In the genomic region with DNA sequence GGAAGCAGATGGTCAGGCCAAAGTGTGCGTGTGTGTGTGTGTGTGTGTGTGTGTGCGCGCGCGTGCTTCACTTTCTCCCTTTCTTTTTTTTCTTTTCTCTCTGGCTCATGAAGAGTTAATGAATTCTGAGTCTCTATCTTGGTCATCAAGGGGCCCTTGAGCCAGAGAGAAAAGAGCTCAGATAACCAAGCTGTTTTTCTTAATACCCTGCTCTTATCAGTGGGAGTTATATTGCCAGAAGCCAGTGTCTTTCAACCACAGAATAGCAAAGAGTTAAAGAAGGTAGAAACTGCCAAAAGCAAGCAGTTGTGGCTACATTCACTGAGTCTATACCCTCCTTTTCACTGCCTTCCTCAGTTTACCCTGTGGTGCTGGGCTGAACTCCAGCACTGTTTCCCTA, we compare ENCODE assay signal across 13 mouse cellular contexts.
"Had no signal": no experiment of that assay in that cellular context is flagged by ENCODE, and none has a peak within 500 bp of the region (broad histone marks: within the 10 kb centered on the region; RNA-seq: fewer than 3 reads in every experiment).

No protein-coding gene starts in this region.

- H3K4me2 ChIP-seq: limb, embryonic 15.5 days; lung, embryonic 14.5 days; midbrain, embryonic 12.5 days; neural tube, embryonic 15.5 days had no signal

- H3K9me3 ChIP-seq: limb, embryonic 15.5 days; megakaryocyte, embryonic 14.5 days; midbrain, embryonic 12.5 days; neural tube, embryonic 15.5 days had no signal

- H3K36me3 ChIP-seq: limb, embryonic 15.5 days; midbrain, embryonic 12.5 days; neural tube, embryonic 15.5 days had no signal

- DNase-seq: kidney, adult 18-20 months; kidney, postnatal 10 days; lung, embryonic 14.5 days; lung, postnatal 10 days; lung, postnatal 4 days; right cerebral cortex, adult 18-20 months; right cerebral cortex, postnatal 25 days; thymus, postnatal 4 days had no signal

- H3K9ac ChIP-seq: limb, embryonic 15.5 days; lung, embryonic 14.5 days; midbrain, embryonic 12.5 days; neural tube, embryonic 15.5 days had no signal

- H3K4me1 ChIP-seq: limb, embryonic 15.5 days; megakaryocyte, embryonic 14.5 days; neural tube, embryonic 15.5 days had no signal

- H3K27me3 ChIP-seq: limb, embryonic 15.5 days; megakaryocyte, embryonic 14.5 days; midbrain, embryonic 12.5 days; neural tube, embryonic 15.5 days had no signal

- H3K27ac ChIP-seq: left cerebral cortex, adult 2 months; limb, embryonic 15.5 days; midbrain, embryonic 12.5 days; neural tube, embryonic 15.5 days had no signal

- H3K4me3 ChIP-seq: left cerebral cortex, adult 2 months; limb, embryonic 15.5 days; megakaryocyte, embryonic 14.5 days; midbrain, embryonic 12.5 days; neural tube, embryonic 15.5 days had no signal
